Mouse (Mus musculus) adrenal gland, postnatal 4 days (tissue): ENCODE measurements around the gene Hspbp1. TPM values are rescaled to one million over a fixed set of nuclear protein-coding genes. Genes with fewer than 3 reads are reported as not detected.

Experiments
- DNase-seq, 2 experiments: peaks; one replicate each; pipeline ENCODE4 v3.0.0; 2021 to 2022; ENCODE audit warnings: low spot score in 2 of 2, mixed read lengths in 2 of 2
- long read RNA-seq, 2 experiments: library from polyadenylated mRNA; stranded (forward); transcript quantifications; one replicate each; pipeline ENCODE4 v2.0.0; 2021
- total RNA-seq, 2 experiments: library from RNA; stranded (reverse); gene quantifications; 2 replicates each; pipeline ENCODE4 v1.2.3; 2021

Hspbp1 gene
- total RNA-seq = 10 to 100 TPM; 41.3 to 43.6 TPM
- long read RNA-seq, experiment 1, transcript Hspbp1-201 (8 exons, 1,593 nt) = major isoform, 11 of 54 reads
- long read RNA-seq, experiment 1, partial matches to known transcripts = 10 of 54 reads
- long read RNA-seq, experiment 1, other reads (novel, unspliced or antisense) = 33 of 54 reads
- long read RNA-seq, experiment 2, transcript Hspbp1-201 (8 exons, 1,593 nt) = major isoform, 18 of 72 reads
- long read RNA-seq, experiment 2, partial matches to known transcripts = 17 of 72 reads
- long read RNA-seq, experiment 2, other reads (novel, unspliced or antisense) = 37 of 72 reads

- peak; percentile 68 to 87 for DNase-seq
Observed at GRCm38 (mm10) chr7:4684632-4685417, at the start of gene Hspbp1. Gene Hspbp1 (minus strand): TSS chr7:4685068.

GRCm38 (mm10) chr7:4732968-4733392 is 48.1 kb upstream of the Hspbp1 start:
- DNase-seq = no peak

GRCm38 (mm10) chr7:4731090-4731489 is 46.2 kb upstream of the Hspbp1 start:
- DNase-seq = no peak

DNA sequence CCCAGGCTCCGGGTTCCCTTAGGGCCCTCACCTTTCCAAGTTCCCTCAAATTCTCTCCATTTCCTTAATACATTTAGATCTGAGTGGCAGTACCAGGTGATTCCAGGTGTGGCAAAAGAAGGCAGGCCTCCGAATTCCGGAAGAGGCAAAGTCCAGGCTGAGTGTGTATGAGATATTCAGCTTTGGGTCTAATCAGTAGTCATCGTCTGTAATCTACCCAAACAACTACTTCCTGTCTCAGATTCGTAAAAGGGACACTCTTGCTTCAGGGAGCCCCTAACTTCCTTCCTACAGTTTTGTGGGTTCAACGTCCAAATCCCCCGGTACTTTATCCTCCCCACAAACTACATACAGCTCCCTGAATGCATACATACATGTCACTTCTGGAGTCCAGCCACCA is 40.3 kb upstream of the Hspbp1 start, which contains the start of gene Tmem150b:
Tmem150b (minus strand) TSS at position 81 of the 400 bp plus-strand sequence.
- no peak for DNase-seq

DNA sequence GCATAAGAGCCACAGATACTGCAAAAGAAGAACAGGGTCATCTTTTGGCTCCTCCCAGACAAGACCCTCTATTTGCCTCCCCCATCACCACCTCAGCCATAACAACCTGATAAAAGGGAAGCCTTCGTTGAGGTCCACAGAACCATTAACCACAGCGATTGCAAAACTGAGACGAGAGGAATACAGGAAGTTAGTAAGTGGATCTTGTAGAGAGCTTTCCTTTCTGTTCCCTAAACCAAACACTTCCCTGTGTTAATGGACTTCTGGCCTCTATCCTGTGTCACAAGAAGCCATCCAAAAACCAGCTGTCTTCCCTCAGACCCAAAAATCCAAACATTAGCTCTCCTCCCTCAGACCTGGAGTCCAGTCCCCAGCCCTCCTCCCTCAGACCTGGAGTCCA is 39.5 kb upstream of the Hspbp1 start:
- no peak for DNase-seq

- DNase-seq = no peak
Observed at GRCm38 (mm10) chr7:4723508-4723907, 38.6 kb upstream of the Hspbp1 start.

GRCm38 (mm10) chr7:4719276-4719675 is 34.4 kb upstream of the Hspbp1 start:
- DNase-seq = no peak

DNA sequence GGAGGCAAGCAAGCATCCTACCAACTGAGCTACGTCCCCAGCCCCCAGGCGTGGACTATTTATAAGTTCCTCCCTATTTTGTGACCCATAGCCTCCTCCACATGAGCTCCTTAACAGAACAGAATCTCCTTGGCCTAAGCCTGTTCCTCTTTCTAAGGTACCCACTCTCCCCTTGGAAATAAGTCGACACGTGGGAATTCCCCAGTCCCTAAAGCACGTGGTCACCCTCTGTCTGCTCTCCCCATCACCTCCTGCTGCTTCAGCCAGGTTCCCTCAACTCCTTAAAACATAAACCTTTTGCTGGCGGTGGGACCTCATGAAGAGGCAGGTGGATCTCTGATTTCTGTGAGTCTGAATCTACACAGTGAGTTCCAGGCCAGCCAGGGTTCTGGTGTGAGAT is 32.1 kb upstream of the Hspbp1 start:
- DNase-seq = no peak

DNA sequence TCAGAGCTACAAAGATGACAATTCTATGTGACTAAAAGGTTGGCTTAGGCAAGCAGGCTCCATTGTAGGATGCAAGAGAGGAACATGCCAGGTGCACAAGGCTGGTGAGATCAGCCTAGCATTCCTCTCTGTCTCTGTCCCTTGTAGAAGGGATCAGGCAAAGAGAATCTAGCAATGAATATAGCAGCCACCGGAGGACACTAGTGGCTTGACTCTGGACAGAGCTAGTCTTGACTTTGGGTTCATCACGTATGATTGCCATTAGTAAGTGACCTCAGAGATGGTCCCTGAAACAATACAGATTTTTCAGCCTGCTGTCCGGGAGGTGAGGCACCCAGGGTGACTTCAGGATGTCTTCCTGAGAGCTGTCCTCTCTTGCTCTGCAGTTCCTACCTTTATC is 27.7 kb upstream of the Hspbp1 start:
- DNase-seq = no peak

DNA sequence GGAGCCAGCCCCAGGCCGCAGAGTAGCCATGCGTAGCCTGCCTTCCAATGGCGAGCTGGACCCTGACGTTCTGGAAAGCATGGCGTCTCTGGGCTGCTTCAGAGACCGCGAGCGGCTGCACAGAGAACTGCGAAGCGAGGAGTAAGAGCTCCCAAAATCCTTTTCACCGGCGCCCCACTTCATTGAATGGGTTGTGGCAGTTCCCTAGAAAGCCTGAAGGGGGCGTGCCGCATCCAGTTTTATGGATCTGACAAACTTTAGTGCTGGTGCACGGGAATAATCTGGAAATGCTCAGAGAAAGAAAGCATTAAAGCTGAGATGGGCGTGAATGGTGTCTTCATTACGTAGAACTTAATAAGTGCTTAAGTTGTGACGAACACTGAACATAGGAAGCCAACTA is 20.2 kb upstream of the Hspbp1 start:
- DNase-seq = peak in 1 of 2 experiments; percentile 22

DNA sequence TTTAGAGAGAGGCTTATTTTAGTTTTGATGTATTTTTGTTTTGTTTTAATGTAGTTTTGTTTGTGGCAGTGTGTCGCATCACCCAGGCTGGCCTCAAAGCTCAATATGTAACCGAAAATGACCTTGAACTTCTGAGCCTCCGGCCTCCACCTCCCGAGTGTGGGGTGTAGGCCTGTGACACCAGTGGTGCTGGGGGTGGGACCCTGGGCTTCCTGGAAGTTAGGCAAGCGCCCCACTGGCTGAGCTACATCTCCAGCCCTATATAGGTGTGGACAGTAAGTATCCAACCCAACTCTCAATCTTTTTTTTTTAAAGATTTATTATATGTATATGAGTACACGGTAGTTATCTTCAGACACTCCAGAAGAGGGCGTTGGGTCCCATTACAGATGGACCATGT is 18.3 kb upstream of the Hspbp1 start:
- no peak for DNase-seq

- no peak for DNase-seq
Observed at GRCm38 (mm10) chr7:4702334-4702733, 17.5 kb upstream of the Hspbp1 start.

GRCm38 (mm10) chr7:4693004-4693403 is 8.1 kb upstream of the Hspbp1 start:
- DNase-seq = no peak

DNA sequence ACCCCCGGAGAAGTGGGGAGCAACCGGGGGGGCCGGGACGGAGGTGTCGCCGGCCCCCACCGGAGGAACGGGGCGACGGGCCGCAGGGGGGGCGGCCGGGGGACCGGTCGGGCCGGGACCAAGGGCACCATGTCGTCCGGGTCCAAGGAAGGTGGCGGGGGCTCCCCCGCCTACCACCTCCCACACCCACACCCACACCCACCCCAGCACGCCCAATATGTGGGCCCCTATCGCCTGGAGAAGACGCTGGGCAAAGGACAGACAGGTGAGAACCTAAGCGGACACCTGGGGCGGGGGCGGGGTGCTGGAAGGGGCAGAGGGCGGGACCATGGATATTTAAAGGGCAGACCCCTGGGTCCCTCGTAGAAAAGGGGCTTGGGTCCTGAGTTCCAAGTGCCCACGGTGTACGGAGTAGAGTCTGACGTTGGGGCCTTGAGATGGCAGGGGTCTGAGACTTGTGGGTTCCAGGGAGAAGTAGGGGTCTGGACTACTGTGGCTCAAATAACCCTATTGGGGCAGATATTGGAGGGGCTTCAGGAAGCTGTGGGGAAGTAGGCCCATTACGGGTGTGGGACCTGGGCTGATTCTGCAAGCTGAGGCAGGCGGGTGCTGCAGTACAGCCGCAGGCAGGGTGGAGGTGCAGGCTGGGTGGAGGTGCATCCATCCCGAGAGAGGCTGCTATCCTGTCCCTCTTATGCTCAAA is 6.2 kb upstream of the Hspbp1 start:
- no peak for DNase-seq

DNA sequence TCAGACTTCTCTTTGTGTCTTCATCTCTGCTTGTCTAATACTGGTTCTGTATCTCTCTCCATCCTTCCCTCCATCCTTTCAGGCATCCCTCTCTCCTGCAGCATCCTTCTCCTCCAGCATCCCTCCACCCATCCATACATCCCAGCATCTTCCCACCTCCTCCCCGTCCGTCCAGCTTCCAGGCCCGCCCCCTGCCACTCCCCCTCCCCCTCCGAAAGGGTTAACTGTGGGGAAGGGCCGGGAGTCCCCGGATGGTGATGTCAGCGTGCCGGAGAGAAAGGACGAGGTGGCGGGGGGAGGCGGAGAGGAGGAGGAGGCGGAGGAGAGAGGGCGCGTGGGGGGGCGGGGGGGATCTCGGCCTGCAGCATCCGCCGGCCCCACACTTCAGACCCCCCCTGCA is 5.5 kb upstream of the Hspbp1 start, which contains the start of gene Brsk1:
Brsk1 (plus strand) TSS at position 218 of the 400 bp plus-strand sequence.
- DNase-seq = peak; percentile 33 to 45

DNA sequence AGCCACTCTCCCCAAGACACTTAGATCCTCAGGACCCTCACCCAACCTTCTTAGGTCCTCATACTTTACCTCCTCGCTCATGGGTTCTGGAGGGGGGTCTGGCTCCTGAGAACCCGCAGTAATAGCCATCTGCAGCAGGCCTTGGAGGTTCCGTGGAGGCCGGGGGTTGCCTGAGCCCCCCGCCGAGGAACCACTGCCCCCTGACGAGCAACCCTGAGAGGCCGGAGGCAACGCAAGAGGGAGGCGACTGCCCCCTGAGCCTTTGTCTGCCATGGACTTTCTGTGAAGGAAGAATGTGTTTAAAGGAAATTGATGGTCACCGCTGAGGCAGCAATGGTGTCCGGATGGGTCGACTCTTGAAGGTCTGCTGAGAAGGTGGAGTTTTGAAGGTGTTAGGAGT is 665 bp downstream of the Hspbp1 start:
- DNase-seq = no peak

- DNase-seq = no peak
Observed at GRCm38 (mm10) chr7:4683307-4683706, 1.6 kb downstream of the Hspbp1 start.

DNA sequence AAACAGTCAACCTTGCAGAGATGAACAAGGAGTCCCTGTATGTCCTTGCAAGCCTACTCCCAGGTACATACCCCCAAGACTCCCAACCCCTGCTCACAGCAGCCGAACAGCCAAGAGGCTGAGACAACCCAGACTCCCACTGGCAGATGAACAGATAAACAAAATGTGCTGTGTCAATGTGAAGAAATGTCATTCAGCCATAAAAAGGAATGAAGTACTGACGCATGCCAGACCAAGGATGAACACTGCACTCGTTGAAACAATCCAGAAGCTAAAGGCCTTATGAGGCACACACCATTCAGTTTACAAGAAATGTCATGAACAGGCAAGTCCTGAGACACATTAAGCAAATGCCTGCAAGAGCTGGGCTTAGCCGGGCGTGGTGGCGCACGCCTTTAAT is 9.7 kb downstream of the Hspbp1 start:
- no peak for DNase-seq

DNA sequence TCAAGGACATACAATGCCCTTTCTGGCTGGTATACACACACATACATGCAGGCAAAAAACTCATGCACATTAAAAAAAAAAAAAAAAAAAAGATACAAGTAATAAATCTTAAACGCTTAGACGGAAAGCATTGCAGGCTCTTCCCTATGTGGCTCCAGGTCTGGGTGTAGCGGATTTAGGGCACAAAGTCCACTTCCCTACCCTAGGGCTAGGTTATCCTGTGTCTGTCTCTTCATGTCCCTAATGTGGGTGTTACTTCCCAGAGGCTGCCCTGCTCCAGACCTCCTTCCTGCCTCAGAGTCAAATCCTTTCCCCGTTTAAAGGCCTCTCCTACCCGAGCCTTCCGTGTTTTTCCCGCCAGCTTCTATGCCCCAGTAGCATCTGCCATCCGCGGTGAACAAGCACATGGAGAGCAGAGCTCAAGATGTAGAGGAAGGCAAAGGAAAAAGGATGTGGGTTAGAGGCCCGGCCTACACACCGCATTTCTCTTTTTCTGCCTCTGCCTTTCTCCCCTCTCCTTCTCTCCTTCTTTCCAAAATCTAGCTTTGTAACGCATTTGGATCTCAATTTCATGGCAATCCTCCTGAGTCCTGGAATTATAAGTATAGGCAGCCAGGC is 10.6 kb downstream of the Hspbp1 start:
- no peak for DNase-seq

GRCm38 (mm10) chr7:4671956-4672355 is 12.9 kb downstream of the Hspbp1 start:
- DNase-seq = no peak

GRCm38 (mm10) chr7:4670655-4671255 is 14.1 kb downstream of the Hspbp1 start:
- no peak for DNase-seq
